Mouse (Mus musculus) cortical plate, adult 2 months (tissue): ENCODE measurements around the gene Mfsd1. TPM values are rescaled to one million over a fixed set of nuclear protein-coding genes. Genes with fewer than 3 reads are reported as not detected.
A peak's percentile ranks its signal among the peaks of the same experiment; 100 is the strongest.

ENCODE experiments used
- H3K27ac ChIP-seq: fragments of 200-500 bp; 2 replicates; pipeline ENCODE4 v1.5.1; 2012; ENCODE audit warnings: low read length, control low read depth, inconsistent platforms; ENCODE audit not compliant: insufficient read depth
- H3K4me1 ChIP-seq: fragments of 200-500 bp; 2 replicates; pipeline ENCODE4 v1.6.1; 2011; ENCODE audit warnings: low read length; ENCODE audit not compliant: control insufficient read depth, insufficient read depth
- H3K4me3 ChIP-seq: fragments of 200-500 bp; 2 replicates; pipeline ENCODE4 v1.5.1; 2011; ENCODE audit warnings: mild to moderate bottlenecking, low read length, control low read depth; ENCODE audit not compliant: insufficient read depth
- CTCF ChIP-seq: fragments of 200-500 bp; IDR thresholded peaks from 2 replicates; pipeline ENCODE4 v1.5.1; 2011; ENCODE audit warnings: mild to moderate bottlenecking, control low read depth, low read length; ENCODE audit not compliant: insufficient read depth; ENCODE audit errors: extremely low read depth
- POLR2A ChIP-seq: fragments of 200-500 bp; IDR thresholded peaks from 2 replicates; pipeline ENCODE4 v1.6.1; 2011; ENCODE audit warnings: mild to moderate bottlenecking, low read length, control low read depth; ENCODE audit not compliant: insufficient read depth; ENCODE audit errors: extremely low read depth
- polyA plus RNA-seq: library from polyadenylated mRNA; depleted of rRNA; stranded (reverse); fragments of >200 nt; gene quantifications from 2 replicates; pipeline ENCODE4 v1.2.3, GENCODE M21; 2012; rRNA removed

The Mfsd1 gene
- polyA plus RNA-seq, result 23.5 and 24.5 TPM in 2 replicates

DNA sequence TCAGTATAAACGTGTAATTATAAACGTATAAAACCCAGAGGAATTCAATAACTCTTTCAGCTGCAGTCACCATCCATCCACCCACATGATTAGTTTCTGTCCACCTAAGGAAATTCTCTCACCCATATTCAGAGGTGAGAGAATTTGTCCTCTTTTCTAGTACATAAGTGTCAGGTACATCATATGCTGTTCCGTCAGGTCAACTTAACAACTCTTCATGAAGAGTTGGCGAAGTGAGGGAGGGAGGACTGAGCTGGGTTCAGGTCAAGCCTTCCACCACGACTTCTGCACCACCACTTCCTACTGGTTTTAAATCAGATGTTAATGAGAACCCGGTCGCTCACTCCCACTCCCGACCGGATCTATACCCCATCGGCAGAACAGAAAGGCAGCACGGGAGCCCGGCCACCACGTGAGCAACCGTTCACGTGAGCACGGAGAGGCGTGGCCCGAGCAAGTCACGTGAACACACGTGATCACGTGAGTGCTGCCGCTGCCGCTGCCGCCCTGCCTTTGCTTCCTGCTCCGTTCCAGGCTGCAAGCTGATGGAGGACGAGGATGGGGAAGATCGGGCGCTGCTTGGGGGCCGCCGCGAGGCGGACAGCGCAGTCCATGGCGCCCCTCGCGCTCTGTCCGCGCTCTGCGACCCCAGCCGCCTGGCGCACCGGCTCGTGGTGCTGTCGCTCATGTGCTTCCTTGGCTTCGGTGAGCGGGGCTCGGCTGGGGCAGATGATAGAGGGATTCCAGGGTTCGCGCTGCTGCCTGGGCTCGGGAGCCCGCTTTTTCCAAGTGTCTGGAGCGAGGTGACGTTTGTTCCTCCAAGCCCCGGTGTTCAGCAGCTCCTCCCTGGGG is at the start of gene Mfsd1:
Gene Mfsd1 (plus strand): TSS at position 469 of the 852 bp plus-strand sequence.
- Histone ChIP-seq H3K4me3 (peak within 1 kb of the TSS; percentile 75), H3K27ac (no peak within 1 kb of the TSS), H3K4me1 (no peaks in the 10 kb centered on the region)
- peak; percentile 92 for TF ChIP-seq POLR2A
- TF ChIP-seq CTCF, result no peak

DNA sequence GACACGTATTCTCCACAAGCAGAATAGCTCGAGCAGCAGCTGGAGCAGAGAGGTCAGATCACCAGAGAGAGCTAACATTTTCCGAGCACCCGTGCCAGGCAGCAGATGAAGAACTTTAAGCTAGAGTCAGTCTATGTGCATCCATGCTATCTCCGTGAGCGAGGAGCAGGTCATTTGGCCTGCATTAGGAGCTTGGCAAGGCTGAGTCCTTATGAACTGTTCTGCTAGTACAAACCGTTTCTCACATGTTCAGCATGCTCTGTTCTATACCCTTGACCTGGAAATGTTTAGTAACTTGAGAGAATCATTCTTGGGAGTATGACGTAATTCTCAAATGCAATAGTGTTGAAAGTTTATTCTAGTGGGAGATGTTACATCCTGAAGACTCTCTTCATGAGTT is 38.9 kb upstream of the Mfsd1 start:
- H3K4me1 ChIP-seq, result no peaks in the 10 kb centered on the region
- no peak overlapping the region for H3K27ac ChIP-seq
- no peak overlapping the region for H3K4me3 ChIP-seq
- TF ChIP-seq POLR2A (no peak), CTCF (no peak)

DNA sequence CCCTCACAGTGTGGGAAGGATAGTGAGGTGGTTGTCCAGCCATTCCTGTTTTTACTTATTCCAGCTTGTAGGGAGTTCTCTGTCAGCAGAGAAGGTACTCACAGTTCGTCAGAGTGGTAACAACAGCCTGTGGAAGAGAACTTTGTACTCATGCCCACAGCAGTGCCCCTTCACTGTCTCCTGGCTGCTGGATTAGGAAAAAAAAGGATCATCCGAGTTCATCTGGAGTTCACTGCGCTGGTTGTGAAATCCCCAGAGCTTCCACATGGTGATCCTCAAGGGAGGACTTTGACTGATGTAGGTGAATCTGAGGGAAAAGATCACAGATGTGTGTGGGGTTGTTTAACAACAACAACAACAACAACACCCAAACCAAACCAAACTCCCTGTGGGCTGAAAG is 31.3 kb upstream of the Mfsd1 start:
- H3K4me3 ChIP-seq, result no peak overlapping the region
- no peak for TF ChIP-seq CTCF
- TF ChIP-seq POLR2A, result no peak
- no peaks in the 10 kb centered on the region for H3K4me1 ChIP-seq
- no peak overlapping the region for H3K27ac ChIP-seq

DNA sequence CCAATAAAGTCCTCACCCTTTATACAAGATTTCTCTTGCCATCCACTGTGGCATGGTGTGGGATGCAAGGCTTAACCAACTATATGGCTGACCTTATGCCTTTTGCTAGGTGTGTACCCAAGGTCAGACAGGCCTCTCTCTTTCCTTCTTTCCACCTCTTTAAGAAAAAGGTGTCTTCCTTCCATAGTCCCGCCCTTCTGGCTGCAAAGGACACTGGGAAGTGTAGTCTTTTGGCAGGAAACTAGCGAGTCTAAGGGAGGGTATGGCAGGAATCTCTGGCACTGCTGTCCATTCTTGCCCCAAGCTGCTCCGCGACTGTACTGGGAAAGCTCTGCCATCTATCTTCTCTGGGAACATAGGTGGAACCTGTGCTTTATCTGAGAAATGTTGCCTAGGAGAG is 29.3 kb upstream of the Mfsd1 start:
- no peak for TF ChIP-seq POLR2A
- TF ChIP-seq CTCF, result no peak
- no peak overlapping the region for H3K27ac ChIP-seq
- H3K4me1 ChIP-seq, result no peaks in the 10 kb centered on the region
- H3K4me3 ChIP-seq, result no peak overlapping the region

DNA sequence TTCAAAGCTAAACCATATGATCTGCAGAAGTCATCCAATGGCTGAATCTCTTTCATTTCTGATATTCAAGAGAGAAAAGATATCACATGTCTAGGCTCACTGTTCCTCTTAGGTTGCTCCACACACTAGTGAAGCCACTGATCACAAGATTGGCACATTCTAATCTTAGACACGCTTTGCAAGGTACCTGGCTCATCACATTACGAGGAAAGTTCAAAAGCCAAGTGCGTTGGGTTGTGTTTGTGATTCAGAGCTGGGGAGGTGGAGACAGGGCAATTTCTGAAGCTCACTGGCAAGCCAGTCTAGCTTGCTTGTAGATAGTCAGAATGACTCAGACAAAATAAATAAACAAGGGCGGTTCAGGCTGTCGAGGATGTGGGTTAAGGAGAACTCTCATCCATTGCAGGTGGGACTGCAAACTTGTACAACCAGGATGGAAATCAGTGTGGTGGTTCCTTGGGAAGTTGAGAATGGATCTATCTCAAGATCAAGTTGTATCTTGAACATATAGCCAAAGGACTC is 28.6 kb upstream of the Mfsd1 start:
- TF ChIP-seq POLR2A, result no peak
- no peak for TF ChIP-seq CTCF
- Histone ChIP-seq H3K4me1 (no peaks in the 10 kb centered on the region), H3K27ac (no peak overlapping the region)

DNA sequence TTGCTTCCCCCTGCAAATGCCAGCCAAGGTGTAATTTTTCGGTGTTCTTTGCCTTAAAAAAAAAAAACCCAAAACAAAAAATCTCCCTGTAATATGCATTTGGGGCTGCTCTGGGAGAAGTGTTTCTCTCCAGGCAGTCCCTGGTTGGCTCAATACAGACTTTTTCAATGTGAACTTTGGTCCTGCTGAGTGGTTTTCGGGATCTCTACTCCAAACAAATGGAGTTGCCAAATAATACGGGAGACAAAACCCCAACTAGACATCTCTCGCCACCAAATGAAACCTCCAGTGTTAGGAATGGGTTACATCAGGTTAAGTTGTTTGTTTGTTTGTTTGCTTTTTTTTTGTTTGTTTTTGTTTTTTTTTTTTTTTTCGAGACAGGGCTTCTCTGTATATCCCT is 27.3 kb upstream of the Mfsd1 start:
- Histone ChIP-seq H3K27ac (no peak overlapping the region), H3K4me3 (no peak overlapping the region), H3K4me1 (no peaks in the 10 kb centered on the region)
- TF ChIP-seq POLR2A (no peak), CTCF (no peak)

More for the DNA sequence above, 28.6 kb upstream of the Mfsd1 start:
- H3K4me3 ChIP-seq, result no peak overlapping the region

DNA sequence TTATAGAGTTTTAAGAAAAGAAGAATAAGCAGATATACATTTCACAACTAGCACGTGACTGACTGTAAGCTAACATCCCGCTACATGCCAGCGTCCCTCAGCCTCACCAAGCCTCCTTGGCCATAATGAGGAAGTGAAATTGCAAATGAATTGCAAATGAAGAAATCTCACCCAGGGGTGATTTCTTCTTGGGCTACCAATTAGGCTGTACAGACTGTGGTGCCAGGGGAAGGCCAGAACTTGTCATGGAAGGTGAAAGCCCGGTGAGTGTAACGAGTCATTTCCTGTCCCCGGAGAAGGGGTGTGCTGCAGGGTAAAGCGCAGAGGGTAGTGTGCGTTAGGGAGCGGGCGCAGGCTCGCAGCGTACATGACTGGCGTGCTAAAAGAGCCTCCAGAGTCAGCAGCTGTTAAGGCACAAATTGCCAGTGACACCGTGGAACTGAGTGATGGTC is 25.3 kb upstream of the Mfsd1 start:
- Histone ChIP-seq H3K27ac (no peak overlapping the region), H3K4me3 (no peak overlapping the region), H3K4me1 (no peaks in the 10 kb centered on the region)
- TF ChIP-seq POLR2A (no peak), CTCF (no peak)

DNA sequence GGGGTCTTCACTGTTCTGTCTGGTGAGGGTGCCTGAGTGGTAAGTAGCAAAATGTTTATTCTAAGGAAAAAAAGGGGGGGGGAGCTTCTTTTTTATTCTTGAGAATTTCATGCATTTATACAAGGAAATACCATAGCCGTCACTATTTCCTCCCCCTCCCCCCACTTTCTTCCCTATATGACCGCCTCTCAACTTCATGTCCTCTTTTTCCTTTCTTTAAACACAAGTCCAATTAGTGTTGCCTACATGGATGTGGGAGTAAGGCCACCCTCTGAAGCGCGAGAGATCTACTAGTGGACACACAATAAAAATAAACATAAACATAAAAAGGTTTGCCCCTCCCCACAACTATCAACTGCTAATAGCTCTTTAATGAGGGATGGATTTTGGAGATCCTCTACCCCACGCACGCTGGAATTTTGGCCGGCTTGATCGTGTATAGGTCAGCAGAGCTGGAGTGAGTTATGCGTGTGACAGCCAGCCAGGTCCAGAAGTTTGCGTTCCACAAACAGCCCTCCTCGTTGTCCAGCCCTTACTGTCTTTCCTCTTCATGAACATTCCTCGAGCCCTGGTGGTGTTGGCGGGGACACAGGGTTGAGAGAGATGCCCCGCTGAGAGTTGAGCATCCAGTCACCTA is 24.7 kb upstream of the Mfsd1 start:
- Histone ChIP-seq H3K27ac (no peak overlapping the region), H3K4me1 (no peaks in the 10 kb centered on the region), H3K4me3 (no peak overlapping the region)
- no peak for TF ChIP-seq POLR2A
- no peak for TF ChIP-seq CTCF

DNA sequence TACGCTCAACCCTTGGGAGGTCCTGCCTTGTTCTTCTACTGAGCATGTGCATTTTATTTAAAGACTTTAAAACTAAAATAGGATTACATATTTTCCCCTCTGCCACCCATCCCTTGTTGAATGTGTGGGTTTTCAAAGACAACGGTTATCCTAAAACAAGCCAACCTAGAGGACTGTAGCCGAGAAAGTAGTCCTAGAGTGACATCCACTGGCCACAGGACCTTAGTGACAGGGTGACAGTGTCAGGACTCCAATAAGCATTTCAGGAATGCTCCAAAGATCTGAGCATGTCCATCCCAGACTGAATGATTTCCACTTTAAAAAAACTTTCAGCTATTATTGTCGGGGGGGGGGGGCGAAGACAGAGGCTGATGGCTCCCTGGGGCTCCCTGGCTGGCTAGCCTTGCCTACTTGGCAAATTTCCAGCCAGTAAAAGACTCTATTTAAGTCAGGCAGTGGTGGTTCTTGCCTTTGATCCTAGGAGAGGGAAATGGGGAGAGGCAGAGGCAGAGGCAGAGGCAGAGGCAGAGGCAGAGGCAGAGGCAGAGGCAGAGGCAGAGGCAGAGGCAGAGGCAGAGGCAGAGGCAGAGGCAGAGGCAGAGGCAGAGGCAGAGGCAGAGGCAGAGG is 17.7 kb upstream of the Mfsd1 start:
- no peak overlapping the region for H3K4me3 ChIP-seq
- no peak overlapping the region for H3K27ac ChIP-seq
- H3K4me1 ChIP-seq, result no peaks in the 10 kb centered on the region
- TF ChIP-seq CTCF, result peak; percentile 59
- no peak for TF ChIP-seq POLR2A
